Mouse (Mus musculus): ENCODE data around the gene Erf.

Erf gene

GRCm38 (mm10) chr7:25250141-25250972, at the start of gene Erf:
Gene Erf (minus strand): TSS chr7:25250761.
- peak; percentile 92 to 97 for DNase-seq (ENCODE audit: low spot score in 2 of 2)

GRCm38 (mm10) chr7:25297454-25298325, 47.1 kb upstream of the Erf start, which contains the start of gene Pafah1b3:
Gene Pafah1b3 (minus strand): TSS chr7:25297986.
- DNase-seq (ENCODE audit: low spot score in 2 of 2): peak; percentile 61 to 67

- DNase-seq (ENCODE audit: low spot score in 2 of 2): no peak
These were observed 46.4 kb upstream of the Erf start for GRCm38 (mm10) chr7:25296945-25297453.

- DNase-seq (ENCODE audit: low spot score in 2 of 2): no peak
These were observed 44.6 kb upstream of the Erf start for GRCm38 (mm10) chr7:25294960-25295722.

- DNase-seq (ENCODE audit: low spot score in 2 of 2): no peak
These were observed 43.9 kb upstream of the Erf start for GRCm38 (mm10) chr7:25294495-25294894.

GRCm38 (mm10) chr7:25293191-25293739, 42.7 kb upstream of the Erf start:
- no peak for DNase-seq (ENCODE audit: low spot score in 2 of 2)

- no peak for DNase-seq (ENCODE audit: low spot score in 2 of 2)
These were observed 41.5 kb upstream of the Erf start for GRCm38 (mm10) chr7:25292107-25292506.

GRCm38 (mm10) chr7:25290911-25291310, 40.4 kb upstream of the Erf start:
- no peak for DNase-seq (ENCODE audit: low spot score in 2 of 2)

GRCm38 (mm10) chr7:25290463-25290862, 39.9 kb upstream of the Erf start:
- no peak for DNase-seq (ENCODE audit: low spot score in 2 of 2)

- no peak for DNase-seq (ENCODE audit: low spot score in 2 of 2)
These were observed 39.4 kb upstream of the Erf start for GRCm38 (mm10) chr7:25289925-25290324.

GRCm38 (mm10) chr7:25288721-25289120, 38.2 kb upstream of the Erf start:
- DNase-seq (ENCODE audit: low spot score in 2 of 2): no peak

GRCm38 (mm10) chr7:25288011-25288410, 37.5 kb upstream of the Erf start:
- no peak for DNase-seq (ENCODE audit: low spot score in 2 of 2)

GRCm38 (mm10) chr7:25286989-25287388, 36.4 kb upstream of the Erf start:
- DNase-seq (ENCODE audit: low spot score in 2 of 2): no peak

GRCm38 (mm10) chr7:25285511-25286238, 35.1 kb upstream of the Erf start:
- DNase-seq (ENCODE audit: low spot score in 2 of 2): no peak

- DNase-seq (ENCODE audit: low spot score in 2 of 2): no peak
These were observed 34.2 kb upstream of the Erf start for GRCm38 (mm10) chr7:25284766-25285165.

- no peak for DNase-seq (ENCODE audit: low spot score in 2 of 2)
These were observed 33.6 kb upstream of the Erf start for GRCm38 (mm10) chr7:25284171-25284570.

GRCm38 (mm10) chr7:25283637-25284036, 33.1 kb upstream of the Erf start:
- DNase-seq (ENCODE audit: low spot score in 2 of 2): no peak

GRCm38 (mm10) chr7:25282731-25283211, 32.2 kb upstream of the Erf start:
- no peak for DNase-seq (ENCODE audit: low spot score in 2 of 2)

GRCm38 (mm10) chr7:25281734-25282601, 31.4 kb upstream of the Erf start:
- DNase-seq (ENCODE audit: low spot score in 2 of 2): peak; percentile 92 to 94

Data from frontal cortex, postnatal 25 days (tissue).